Mouse (Mus musculus): Measurements from ENCODE around the gene Hsd17b7. TPM values are rescaled to one million over a fixed set of nuclear protein-coding genes. Genes with fewer than 3 reads are reported as not detected.
A peak's percentile ranks its signal among the peaks of the same experiment; 100 is the strongest.

Gene Hsd17b7
- total RNA-seq, 1 experiment from 2014 or later: 4.3 TPM

GRCm38 (mm10) chr1:169948280-169948679 is 20.8 kb downstream of the Hsd17b7 start:
- no peak for ATAC-seq (ENCODE audit: extremely low read depth, insufficient number of reproducible peaks, low FRiP score, poor library complexity, severe bottlenecking)

DNA sequence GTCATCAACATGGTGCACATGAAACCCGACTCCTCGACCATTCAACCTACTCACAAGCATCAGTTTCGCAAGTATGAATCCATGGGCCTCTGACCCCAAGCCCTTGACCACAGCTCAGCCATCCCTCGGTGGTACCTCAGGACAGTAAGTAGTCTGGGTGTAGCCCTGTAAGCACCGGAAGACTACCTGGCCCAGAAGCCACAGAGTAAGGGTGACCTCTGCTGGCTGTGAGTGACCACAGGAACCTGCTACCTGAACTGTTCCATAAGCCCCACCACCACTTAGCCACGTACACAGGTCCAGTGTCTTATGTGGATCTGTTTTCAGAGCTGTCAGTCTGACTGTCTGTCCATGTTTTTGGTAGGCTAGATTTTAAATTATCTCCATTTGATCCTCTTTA is 21.4 kb downstream of the Hsd17b7 start:
- ATAC-seq (ENCODE audit: extremely low read depth, insufficient number of reproducible peaks, low FRiP score, poor library complexity, severe bottlenecking): no peak

GRCm38 (mm10) chr1:169946004-169946403 is 23.0 kb downstream of the Hsd17b7 start:
- no peak for ATAC-seq (ENCODE audit: extremely low read depth, insufficient number of reproducible peaks, low FRiP score, poor library complexity, severe bottlenecking)

- ATAC-seq (ENCODE audit: extremely low read depth, insufficient number of reproducible peaks, low FRiP score, poor library complexity, severe bottlenecking): no peak
These were observed 29.7 kb downstream of the Hsd17b7 start for GRCm38 (mm10) chr1:169939345-169939744.

- no peak for ATAC-seq (ENCODE audit: extremely low read depth, insufficient number of reproducible peaks, low FRiP score, poor library complexity, severe bottlenecking)
These were observed 34.9 kb downstream of the Hsd17b7 start for GRCm38 (mm10) chr1:169934005-169934725.

- ATAC-seq (ENCODE audit: extremely low read depth, insufficient number of reproducible peaks, low FRiP score, poor library complexity, severe bottlenecking): no peak
These were observed 36.8 kb downstream of the Hsd17b7 start for GRCm38 (mm10) chr1:169932122-169932746.

DNA sequence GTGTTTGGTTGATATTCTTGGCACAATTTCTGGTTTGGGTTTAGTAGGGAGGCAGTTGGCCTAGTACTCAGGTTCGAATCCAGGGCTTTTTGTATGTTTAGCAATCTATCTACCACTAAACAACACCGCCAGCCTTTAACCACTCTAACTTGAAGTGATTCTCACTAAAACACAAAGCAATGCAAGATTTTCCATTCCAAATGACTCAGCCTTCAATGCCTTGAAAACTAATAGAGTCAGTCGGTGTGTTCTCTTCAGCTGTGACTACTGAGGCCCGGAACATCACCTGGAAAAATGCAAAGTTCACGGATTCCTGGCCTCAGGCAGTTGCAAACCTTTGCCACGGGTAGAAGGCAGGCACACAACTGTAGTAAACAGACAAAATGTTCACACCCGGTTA is 37.3 kb downstream of the Hsd17b7 start:
- no peak for ATAC-seq (ENCODE audit: extremely low read depth, insufficient number of reproducible peaks, low FRiP score, poor library complexity, severe bottlenecking)

- ATAC-seq (ENCODE audit: extremely low read depth, insufficient number of reproducible peaks, low FRiP score, poor library complexity, severe bottlenecking): no peak
These were observed 40.5 kb downstream of the Hsd17b7 start, which contains the start of gene Ccdc190 for GRCm38 (mm10) chr1:169928454-169928971. Ccdc190 (plus strand) TSS chr1:169928648.

DNA sequence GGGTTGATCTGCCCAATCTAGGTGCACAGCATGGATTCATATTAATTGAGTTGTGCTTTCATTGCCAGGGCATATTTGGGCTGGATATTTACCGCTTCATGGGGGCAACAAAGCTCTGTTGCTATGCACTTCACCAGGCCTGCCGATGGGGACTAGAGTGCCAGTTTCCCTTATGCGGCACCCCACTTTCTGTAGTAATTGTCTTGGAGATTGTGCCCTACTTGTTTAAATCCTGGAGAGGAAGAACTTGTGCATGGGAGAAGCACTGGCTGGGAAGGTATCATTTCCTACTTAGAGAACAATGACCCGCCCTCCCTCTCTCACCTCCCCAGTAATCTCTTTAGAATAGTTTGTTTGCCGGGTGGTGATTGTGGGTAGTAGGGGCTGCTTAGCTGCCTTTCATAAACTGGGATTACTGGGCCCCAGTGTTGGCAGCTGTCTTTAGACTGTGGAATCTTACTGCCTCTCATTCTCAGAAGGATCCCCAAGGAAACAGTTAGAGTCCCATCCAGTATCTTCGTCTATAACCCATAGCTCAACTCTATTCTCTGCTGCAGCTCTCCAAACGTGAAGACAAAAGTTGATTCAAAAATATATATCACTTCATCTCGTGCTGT is 41.2 kb downstream of the Hsd17b7 start:
- ATAC-seq (ENCODE audit: extremely low read depth, insufficient number of reproducible peaks, low FRiP score, poor library complexity, severe bottlenecking): no peak

DNA sequence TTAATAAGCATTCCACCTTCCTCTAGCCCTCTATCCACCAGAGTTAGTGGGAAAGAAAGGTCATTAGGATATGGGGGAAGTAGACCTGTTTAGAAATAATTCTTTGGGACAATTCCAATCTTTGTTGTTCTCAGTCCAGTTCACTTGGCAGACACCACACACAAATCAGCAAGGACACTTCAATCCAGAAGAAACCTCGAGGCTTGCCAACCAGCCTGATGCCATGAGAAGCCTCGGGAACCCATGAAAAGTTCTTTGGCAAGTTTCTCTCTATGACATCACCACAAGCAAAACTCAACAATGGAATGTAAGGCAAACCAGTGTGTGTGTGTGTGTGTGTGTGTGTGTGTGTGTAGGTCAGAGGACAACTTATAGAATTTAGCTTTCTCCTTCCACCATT is 44.5 kb downstream of the Hsd17b7 start:
- ATAC-seq (ENCODE audit: extremely low read depth, insufficient number of reproducible peaks, low FRiP score, poor library complexity, severe bottlenecking): no peak

GRCm38 (mm10) chr1:169921710-169922211 is 47.3 kb downstream of the Hsd17b7 start:
- ATAC-seq (ENCODE audit: extremely low read depth, insufficient number of reproducible peaks, low FRiP score, poor library complexity, severe bottlenecking): 0 out of 2 replicates have a peak, but pooled peaks have one; percentile 19

- peak; percentile 40; the same call in 1 of the 2 replicates for ATAC-seq (ENCODE audit: extremely low read depth, insufficient number of reproducible peaks, low FRiP score, poor library complexity, severe bottlenecking)
These were observed 49.8 kb downstream of the Hsd17b7 start for GRCm38 (mm10) chr1:169919211-169919610.

- ATAC-seq (ENCODE audit: extremely low read depth, insufficient number of reproducible peaks, low FRiP score, poor library complexity, severe bottlenecking): no peak
These were observed 51.0 kb downstream of the Hsd17b7 start for GRCm38 (mm10) chr1:169917998-169918397.

DNA sequence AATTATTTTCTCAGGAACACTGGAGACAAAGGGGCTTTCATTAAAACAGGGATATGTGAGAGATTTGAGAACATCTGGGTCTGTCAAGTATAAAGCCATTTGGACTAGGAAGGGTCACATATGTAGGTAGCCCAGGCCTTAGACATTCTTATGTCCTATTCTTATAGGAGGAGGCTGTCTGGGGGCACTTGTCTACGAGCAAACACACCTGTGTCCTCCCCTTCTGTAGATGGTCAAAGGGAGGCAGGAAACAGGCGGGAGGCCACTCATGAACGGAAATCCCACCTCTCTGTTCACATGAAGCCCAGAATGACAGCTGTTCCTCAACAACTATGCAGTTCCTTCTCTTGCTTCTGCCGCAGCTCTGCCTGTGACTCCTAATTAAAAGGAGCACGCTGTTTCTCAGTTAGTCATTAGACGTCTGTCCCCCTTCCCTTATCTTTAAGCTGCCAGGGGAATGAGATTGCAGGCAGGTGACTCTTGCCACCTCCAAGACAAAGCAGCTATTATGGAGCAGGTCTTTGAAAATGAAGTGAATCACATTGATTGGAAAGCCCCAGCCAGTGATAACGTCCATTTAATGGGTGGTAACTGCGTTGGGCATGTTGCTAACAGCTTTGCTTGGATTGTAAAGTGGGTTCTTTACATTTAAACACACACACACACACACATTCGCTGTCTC is 51.8 kb downstream of the Hsd17b7 start:
- ATAC-seq (ENCODE audit: extremely low read depth, insufficient number of reproducible peaks, low FRiP score, poor library complexity, severe bottlenecking): no peak

GRCm38 (mm10) chr1:169916659-169917058 is 52.4 kb downstream of the Hsd17b7 start:
- ATAC-seq (ENCODE audit: extremely low read depth, insufficient number of reproducible peaks, low FRiP score, poor library complexity, severe bottlenecking): no peak

DNA sequence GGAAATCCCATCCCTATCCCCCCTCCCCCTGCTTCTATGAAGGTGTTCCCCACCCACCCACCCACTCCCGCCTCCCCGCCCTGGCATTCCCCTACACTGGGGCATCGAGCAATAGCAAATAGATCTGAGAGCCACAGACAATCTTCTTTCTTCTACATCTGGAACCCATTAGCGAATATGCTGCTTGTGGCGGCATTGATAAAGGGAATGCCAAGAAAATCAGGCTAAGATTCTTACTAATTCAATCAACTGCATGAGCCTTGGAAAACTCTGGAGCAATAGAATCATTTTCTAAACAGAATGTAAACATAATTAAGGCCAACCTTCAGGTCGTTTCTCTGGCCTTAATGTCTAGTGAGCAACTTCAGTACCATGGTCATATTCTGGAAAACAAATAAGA is 57.5 kb downstream of the Hsd17b7 start:
- no peak for ATAC-seq (ENCODE audit: extremely low read depth, insufficient number of reproducible peaks, low FRiP score, poor library complexity, severe bottlenecking)

GRCm38 (mm10) chr1:169910751-169911150 is 58.3 kb downstream of the Hsd17b7 start:
- ATAC-seq (ENCODE audit: extremely low read depth, insufficient number of reproducible peaks, low FRiP score, poor library complexity, severe bottlenecking): no peak

DNA sequence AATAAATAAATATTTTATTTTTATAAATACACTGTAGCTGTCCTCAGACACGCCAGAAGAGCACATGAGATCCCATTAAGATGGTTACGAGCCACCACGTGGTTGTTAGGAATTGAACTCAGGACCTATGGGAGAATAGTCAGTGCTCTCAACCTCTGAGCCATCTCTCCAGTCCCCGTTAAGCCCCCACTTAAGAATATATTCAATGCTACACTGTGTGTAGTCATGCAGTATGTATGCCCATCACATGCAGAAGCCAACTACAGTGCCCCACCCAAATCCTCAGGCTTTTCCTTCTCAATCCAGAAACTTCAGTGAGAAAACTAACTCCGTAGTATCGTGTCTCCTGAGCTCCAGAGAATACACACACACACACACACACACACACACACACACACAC is 59.4 kb downstream of the Hsd17b7 start:
- no peak for ATAC-seq (ENCODE audit: extremely low read depth, insufficient number of reproducible peaks, low FRiP score, poor library complexity, severe bottlenecking)

DNA sequence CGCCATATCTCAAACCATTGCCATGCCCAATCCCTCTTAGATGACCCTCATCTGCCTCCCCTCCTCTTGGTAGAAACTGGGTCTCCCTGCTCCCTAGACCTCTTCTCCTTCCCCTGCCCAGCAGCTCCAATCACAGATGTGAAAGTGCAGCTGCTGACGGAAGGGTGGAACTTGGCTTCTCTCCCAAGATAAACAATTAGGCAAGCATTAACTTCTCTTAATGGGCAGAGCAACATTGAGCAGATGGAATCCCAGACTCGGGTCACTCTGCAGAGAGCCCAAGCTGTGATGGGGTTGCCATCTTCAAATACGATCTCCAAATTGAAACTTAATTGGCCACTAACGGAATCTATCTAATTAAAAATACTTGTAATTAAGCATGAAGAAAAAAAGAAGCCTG is 59.9 kb downstream of the Hsd17b7 start:
- ATAC-seq (ENCODE audit: extremely low read depth, insufficient number of reproducible peaks, low FRiP score, poor library complexity, severe bottlenecking): no peak

Measured in neutrophil, adult 5-6 weeks (primary cell).